Mouse (Mus musculus) neural tube, embryonic 14.5 days (tissue): Measurements from ENCODE around the gene Tgm6. TPM values are rescaled to one million over a fixed set of nuclear protein-coding genes. Genes with fewer than 3 reads are reported as not detected.

ENCODE experiments used
- ATAC-seq: fragments of 200-750 bp; cut with Nextera tagmentation; 2 replicates; pipeline ENCODE4 v1.8.0; 2017; ENCODE audit warnings: low read depth, mild to moderate bottlenecking, moderate TSS enrichment, moderate library complexity
- H3K27ac ChIP-seq: fragments of 300-500 bp; sonication (generic); 2 replicates; pipeline ENCODE4 v1.5.1; 2014; ENCODE audit warnings: low read depth, mild to moderate bottlenecking, control low read depth, low read length, moderate library complexity, mixed read lengths
- H3K27me3 ChIP-seq: fragments of 300-500 bp; sonication (generic); 2 replicates; pipeline ENCODE4 v1.6.1; 2014; ENCODE audit warnings: low read length; ENCODE audit not compliant: control insufficient read depth, insufficient read depth
- H3K36me3 ChIP-seq: fragments of 300-500 bp; sonication (generic); 2 replicates; pipeline ENCODE4 v1.6.1; 2014; ENCODE audit warnings: low read length, mixed read lengths; ENCODE audit not compliant: control insufficient read depth, insufficient read depth
- H3K4me1 ChIP-seq: fragments of 300-500 bp; sonication (generic); 2 replicates; pipeline ENCODE4 v1.6.1; 2014; ENCODE audit warnings: low read length; ENCODE audit not compliant: control insufficient read depth, insufficient read depth
- H3K4me2 ChIP-seq: fragments of 300-500 bp; sonication (generic); 2 replicates; pipeline ENCODE4 v1.6.1; 2014; ENCODE audit warnings: mild to moderate bottlenecking, low read depth, low read length, control low read depth
- H3K4me3 ChIP-seq: fragments of 300-500 bp; sonication (generic); 2 replicates; pipeline ENCODE4 v1.5.1; 2014; ENCODE audit warnings: low read depth, low read length, control low read depth, mixed read lengths
- H3K9ac ChIP-seq: fragments of 300-500 bp; sonication (generic); replicated peaks from 2 replicates; pipeline ENCODE4 v1.6.1; 2014; ENCODE audit warnings: low read depth, mild to moderate bottlenecking, control low read depth, low read length, mixed read lengths
- H3K9me3 ChIP-seq: fragments of 300-500 bp; sonication (generic); 2 replicates; pipeline ENCODE4 v1.6.1; 2016; ENCODE audit warnings: low read length; ENCODE audit not compliant: control insufficient read depth
- WGBS: fragments of 180-500 bp; shearing (Covaris S2); extraction: QIAGEN DNeasy Blood & Tissue Kit; methylation state at CpG from one replicate; pipeline ENCODE4 v1.1.7; 2014; 5-methylcytosine and 5-hydroxymethylcytosine counted together
- polyA plus RNA-seq: library from polyadenylated mRNA; unstranded; fragments of >200 nt; fragmentation: Nextera tagmentation; extraction: Ambion mirVana; gene quantifications from 2 replicates; pipeline ENCODE4 v1.2.1, GENCODE M21; 2014

The Tgm6 gene
- polyA plus RNA-seq, result 0.11 TPM in 1 of 2 replicates, not detected in the other

DNA sequence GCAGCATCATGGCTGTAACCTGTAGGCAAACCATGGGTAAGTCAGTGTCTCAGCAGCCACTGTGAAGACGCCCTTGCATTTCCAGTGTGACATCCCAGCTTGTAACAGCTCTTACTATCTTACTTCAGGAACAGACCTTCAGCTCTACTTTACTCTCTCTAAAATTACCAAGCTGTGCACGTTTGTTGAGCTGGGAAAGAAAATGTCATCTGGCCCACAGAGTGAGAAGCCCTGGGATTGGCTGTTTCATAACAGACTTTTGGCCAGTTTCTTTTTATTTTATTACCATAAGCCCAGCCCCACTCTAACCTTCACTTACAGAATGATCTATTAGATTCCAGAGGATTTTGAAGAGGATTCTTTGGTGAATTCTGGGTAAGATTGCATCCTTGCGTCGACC lies at the start of gene Tgm6:
TSS of gene Tgm6 (plus strand) at position 301 of the 400 bp plus-strand sequence.
- Histone ChIP-seq H3K4me3 (no peak within 1 kb of the TSS), H3K4me2 (no peak within 1 kb of the TSS), H3K4me1 (no peaks in the 10 kb centered on the region), H3K36me3 (no peaks in the 10 kb centered on the region), H3K27ac (no peak within 1 kb of the TSS), H3K9me3 (no peaks in the 10 kb centered on the region), H3K27me3 (no peaks in the 10 kb centered on the region), H3K9ac (no peak within 1 kb of the TSS)
- 71% methylated on average over 4 of the region's 4 CpGs for WGBS
- no peak for ATAC-seq

DNA sequence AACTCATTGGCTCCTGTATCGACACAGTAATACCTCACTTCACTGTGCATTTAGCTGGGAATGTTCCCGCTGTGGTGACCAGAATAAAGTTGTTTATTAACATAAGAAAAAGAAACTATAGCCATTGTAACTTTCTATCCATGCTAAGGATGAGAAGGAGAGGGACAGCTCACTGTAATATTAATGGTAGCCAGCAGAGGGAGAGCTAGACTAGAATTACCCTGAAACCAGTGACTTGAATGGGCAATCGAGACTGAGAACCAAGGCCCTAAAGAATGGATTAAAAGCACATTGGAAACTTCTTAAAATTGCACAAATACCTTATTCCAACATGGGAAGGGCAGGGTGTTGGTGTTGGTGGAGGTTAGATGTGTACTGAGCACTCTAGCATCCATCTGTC lies 44.0 kb upstream of the Tgm6 start:
- Histone ChIP-seq H3K4me3 (no peak overlapping the region), H3K9me3 (no peaks in the 10 kb centered on the region), H3K4me2 (no peak overlapping the region), H3K36me3 (no peaks in the 10 kb centered on the region), H3K27me3 (no peaks in the 10 kb centered on the region), H3K9ac (no peak overlapping the region), H3K4me1 (no peaks in the 10 kb centered on the region), H3K27ac (no peak overlapping the region)
- 16% methylated on average over 3 of the region's 3 CpGs for WGBS
- ATAC-seq, result no peak

DNA sequence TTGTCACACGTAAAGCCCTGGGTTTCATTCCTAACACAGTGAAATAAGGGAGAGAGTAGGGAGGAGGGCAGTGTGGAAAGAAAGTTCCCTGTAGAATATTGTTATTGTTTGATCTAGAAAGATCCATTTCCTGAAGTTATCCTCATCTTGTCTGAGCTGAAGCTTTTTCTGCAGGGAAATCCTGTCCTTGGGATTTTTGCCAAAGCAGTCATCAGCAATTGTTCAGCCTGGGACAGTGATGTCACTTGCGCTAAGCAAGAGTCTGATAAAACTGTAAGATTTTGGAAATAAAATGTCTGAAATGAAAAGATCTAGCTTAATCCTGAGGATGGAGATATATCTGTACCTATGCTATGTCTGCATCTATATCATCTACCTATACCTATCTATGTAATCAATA lies 41.8 kb upstream of the Tgm6 start:
- H3K9ac ChIP-seq, result no peak overlapping the region
- no peaks in the 10 kb centered on the region for H3K36me3 ChIP-seq
- no peaks in the 10 kb centered on the region for H3K4me1 ChIP-seq
- H3K27ac ChIP-seq, result no peak overlapping the region
- WGBS, result 86% methylated on average over 2 of the region's 2 CpGs
- H3K4me3 ChIP-seq, result no peak overlapping the region
- no peak overlapping the region for H3K4me2 ChIP-seq
- no peak for ATAC-seq
- H3K9me3 ChIP-seq, result no peaks in the 10 kb centered on the region
- no peaks in the 10 kb centered on the region for H3K27me3 ChIP-seq

DNA sequence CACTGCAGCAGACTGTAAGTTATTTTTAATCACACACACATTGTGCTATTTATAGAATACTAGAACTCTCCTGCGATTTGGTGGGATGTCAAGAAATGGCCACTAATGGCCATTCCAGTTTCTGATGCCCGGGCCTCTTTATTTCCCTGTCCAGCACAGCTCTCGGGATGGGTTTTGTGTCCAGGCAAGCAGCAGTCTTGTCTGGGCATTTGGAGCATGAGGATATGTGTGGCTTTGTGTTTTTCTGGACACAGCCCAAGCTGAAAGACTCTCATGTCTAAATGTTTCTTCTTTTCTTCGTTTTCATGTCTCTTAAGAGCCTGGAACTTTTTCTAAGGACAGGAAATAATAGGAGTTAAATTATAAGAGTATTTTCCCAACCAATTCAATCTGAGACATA lies 588 bp downstream of the Tgm6 start:
- 54% methylated on average over 4 of the region's 4 CpGs for WGBS
- no peak overlapping the region for H3K27ac ChIP-seq

DNA sequence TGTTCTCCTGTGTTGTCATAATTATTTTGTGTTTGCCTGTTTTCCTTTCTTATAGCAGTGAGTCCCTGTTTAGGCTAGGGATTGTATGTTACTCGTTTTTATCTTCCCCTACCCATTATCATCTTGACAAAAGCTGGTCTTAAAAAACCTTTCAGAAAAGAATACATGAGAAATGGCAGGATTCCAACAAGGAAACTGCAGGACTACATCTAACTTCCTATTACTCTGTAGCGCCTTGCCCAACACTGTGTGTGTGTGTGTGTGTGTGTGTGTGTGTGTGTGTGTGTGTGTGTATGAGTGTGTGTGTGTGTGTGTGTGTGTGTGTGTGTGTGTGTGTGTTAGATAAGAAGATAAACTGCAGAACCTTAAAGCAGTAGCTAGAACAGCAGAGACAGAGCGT lies 1.2 kb downstream of the Tgm6 start:
- H3K9me3 ChIP-seq, result no peaks in the 10 kb centered on the region

More for the DNA sequence above, 588 bp downstream of the Tgm6 start:
- H3K36me3 ChIP-seq, result no peaks in the 10 kb centered on the region
- no peaks in the 10 kb centered on the region for H3K27me3 ChIP-seq
- no peaks in the 10 kb centered on the region for H3K9me3 ChIP-seq
- H3K9ac ChIP-seq, result no peak overlapping the region
- H3K4me3 ChIP-seq, result no peak overlapping the region
- ATAC-seq, result no peak
- no peaks in the 10 kb centered on the region for H3K4me1 ChIP-seq
- H3K4me2 ChIP-seq, result no peak overlapping the region

DNA sequence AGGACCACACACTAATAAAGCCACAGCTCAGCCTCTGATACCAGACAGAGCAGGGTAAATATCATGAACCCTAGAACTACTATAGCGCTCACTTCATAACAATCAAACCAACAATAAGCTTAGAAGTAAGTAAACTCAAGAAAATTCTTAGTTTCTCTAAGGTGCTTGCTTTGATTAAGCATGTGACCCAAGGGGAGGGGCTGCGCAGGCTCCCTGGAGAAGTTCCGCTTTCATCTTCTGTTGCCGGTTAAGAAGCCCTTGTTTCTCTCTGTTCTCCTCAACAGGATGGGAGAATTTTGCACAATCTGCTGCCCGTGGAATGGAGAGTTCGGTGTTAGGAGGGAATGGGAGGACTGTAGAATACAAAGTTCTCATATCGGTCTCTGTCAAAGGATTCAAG lies 6.4 kb downstream of the Tgm6 start:
- 80% methylated on average over 7 of the region's 7 CpGs for WGBS
- no peak for ATAC-seq
- Histone ChIP-seq H3K36me3 (no peaks in the 10 kb centered on the region), H3K4me1 (no peaks in the 10 kb centered on the region), H3K9me3 (no peaks in the 10 kb centered on the region), H3K9ac (no peak overlapping the region), H3K4me2 (no peak overlapping the region), H3K4me3 (no peak overlapping the region), H3K27ac (no peak overlapping the region), H3K27me3 (no peaks in the 10 kb centered on the region)

More for the DNA sequence above, 1.2 kb downstream of the Tgm6 start:
- H3K27ac ChIP-seq, result no peak overlapping the region
- no peak overlapping the region for H3K4me2 ChIP-seq
- H3K27me3 ChIP-seq, result no peaks in the 10 kb centered on the region
- WGBS, result 35% methylated on average over 3 of the region's 3 CpGs
- no peaks in the 10 kb centered on the region for H3K4me1 ChIP-seq
- no peak overlapping the region for H3K9ac ChIP-seq
- no peaks in the 10 kb centered on the region for H3K36me3 ChIP-seq
- no peak for ATAC-seq
- no peak overlapping the region for H3K4me3 ChIP-seq

DNA sequence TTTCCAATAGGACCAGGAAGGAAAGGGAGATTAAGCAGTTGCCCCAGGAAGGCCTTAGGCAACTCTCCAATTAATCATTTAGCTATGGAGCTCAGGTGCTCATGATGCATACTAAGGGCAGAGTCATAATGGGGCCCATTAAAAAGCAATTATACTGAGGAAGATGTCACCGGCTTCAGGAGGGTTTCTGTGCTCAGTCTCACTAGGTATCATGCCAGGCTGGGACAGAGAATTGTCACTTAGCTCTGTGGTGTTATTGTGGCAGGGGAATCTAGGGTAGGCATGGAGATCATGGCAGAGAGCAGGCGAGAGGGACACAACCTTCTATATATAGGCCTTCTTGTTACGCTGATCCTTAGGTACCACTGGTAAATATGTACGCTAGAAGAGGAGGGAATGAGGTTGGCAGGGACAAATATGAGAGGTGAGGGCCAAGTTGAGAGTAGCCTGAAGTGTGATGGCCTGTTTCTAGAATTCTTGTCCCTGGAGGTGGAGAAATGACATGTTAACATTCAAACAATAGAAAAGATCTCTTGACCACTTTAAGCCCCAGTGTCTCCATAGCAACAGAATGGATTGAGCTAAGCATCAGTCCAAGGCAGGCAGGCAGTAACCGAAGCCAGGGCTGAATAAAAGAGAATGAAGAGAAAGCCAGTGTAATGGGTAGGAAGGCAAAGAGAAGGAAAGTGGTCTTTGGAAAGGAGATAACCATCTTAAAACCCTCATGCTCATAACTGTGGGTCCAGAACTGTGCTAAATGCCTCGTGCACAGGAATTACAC lies 13.3 kb downstream of the Tgm6 start:
- Histone ChIP-seq H3K9ac (no peak overlapping the region), H3K4me1 (0 out of 2 replicates have a peak, but pooled peaks cover 3% of the 10 kb centered on the region), H3K4me2 (no peak overlapping the region), H3K4me3 (no peak overlapping the region), H3K27me3 (no peaks in the 10 kb centered on the region), H3K36me3 (no peaks in the 10 kb centered on the region), H3K9me3 (no peaks in the 10 kb centered on the region), H3K27ac (peak overlapping the region; percentile 24; the same call in 1 of the 2 replicates)
- 51% methylated on average over 6 of the region's 6 CpGs for WGBS
- ATAC-seq, result no peak; the same call in 1 of the 2 replicates

DNA sequence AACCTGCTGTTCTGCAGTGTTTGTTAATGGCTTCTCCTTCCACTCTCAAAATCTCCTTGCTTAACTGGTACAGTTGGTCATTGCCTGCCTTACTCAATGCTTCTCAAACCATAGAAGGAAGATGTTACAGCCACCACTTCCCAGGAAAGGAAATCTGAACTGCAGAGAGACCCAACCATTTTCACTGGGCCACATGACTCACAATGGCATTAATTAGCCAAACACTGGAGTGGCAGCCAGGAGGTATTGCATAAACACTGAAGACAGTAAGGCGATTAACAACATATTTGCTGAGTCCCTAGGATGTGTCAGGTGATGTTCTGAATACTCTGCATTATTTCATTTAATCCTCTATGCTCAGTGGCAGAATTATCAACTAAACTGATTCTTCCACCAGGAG lies 13.9 kb downstream of the Tgm6 start:
- no peak overlapping the region for H3K4me3 ChIP-seq
- no peaks in the 10 kb centered on the region for H3K36me3 ChIP-seq
- H3K27me3 ChIP-seq, result no peaks in the 10 kb centered on the region
- 77% methylated on average over 1 of the region's 1 CpGs for WGBS
- H3K4me2 ChIP-seq, result no peak overlapping the region
- H3K9me3 ChIP-seq, result no peaks in the 10 kb centered on the region
- H3K27ac ChIP-seq, result 0 out of 2 replicates have a peak overlapping the region, but pooled peaks have one; percentile 24
- no peak for ATAC-seq
- H3K4me1 ChIP-seq, result 0 out of 2 replicates have a peak, but pooled peaks cover 3% of the 10 kb centered on the region
- no peak overlapping the region for H3K9ac ChIP-seq

DNA sequence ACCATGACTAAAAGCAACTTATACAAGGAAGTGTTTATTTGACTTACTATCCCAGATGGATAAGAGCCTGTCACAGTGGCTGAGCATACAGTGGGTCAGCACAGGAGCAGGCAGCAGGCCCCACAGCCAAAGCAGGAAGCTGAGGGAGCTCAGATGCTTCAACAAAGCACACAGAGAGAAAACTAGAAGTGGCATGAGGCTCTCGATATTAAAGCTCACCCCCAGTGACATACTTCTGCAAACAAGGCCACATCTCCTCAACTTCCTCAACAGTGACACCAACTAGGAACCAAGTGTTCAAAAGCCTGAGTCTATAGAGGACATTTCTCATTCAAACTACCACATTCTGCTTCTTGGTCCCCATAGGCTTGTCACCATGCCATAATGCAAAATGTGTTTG lies 17.5 kb downstream of the Tgm6 start:
- ATAC-seq, result no peak
- no peaks in the 10 kb centered on the region for H3K27me3 ChIP-seq
- 78% methylated on average over 1 of the region's 1 CpGs for WGBS

More for the DNA sequence above, 17.5 kb downstream of the Tgm6 start:
- Histone ChIP-seq H3K4me2 (no peak overlapping the region), H3K9me3 (no peaks in the 10 kb centered on the region), H3K9ac (no peak overlapping the region), H3K4me3 (no peak overlapping the region), H3K36me3 (no peaks in the 10 kb centered on the region), H3K4me1 (0 out of 2 replicates have a peak, but pooled peaks cover 3% of the 10 kb centered on the region), H3K27ac (no peak overlapping the region)
